Mouse (Mus musculus): ENCODE measurements around the gene Podxl. TPM values are rescaled to one million over a fixed set of nuclear protein-coding genes. Genes with fewer than 3 reads are reported as not detected.

Gene Podxl
- total RNA-seq, 2 experiments from 2014 or later: not detected

- no peak for ATAC-seq (replicated peaks; ENCODE audit: low FRiP score, poor library complexity, severe bottlenecking)
These were observed 73.8 kb downstream of the Podxl start for GRCm38 (mm10) chr6:31489950-31490349.

- ATAC-seq (replicated peaks; ENCODE audit: low FRiP score, poor library complexity, severe bottlenecking): no peak
These were observed 77.2 kb downstream of the Podxl start for GRCm38 (mm10) chr6:31486601-31487000.

- no peak for ATAC-seq (replicated peaks; ENCODE audit: low FRiP score, poor library complexity, severe bottlenecking)
These were observed 83.8 kb downstream of the Podxl start for GRCm38 (mm10) chr6:31480008-31480407.

- ATAC-seq (replicated peaks; ENCODE audit: low FRiP score, poor library complexity, severe bottlenecking): no peak
These were observed 85.6 kb downstream of the Podxl start for GRCm38 (mm10) chr6:31478221-31478620.

Other genes with a start within 250 kb of the Podxl start
- 165 and 214 TPM in 2 replicates for gene Mkln1, start 165.2 kb downstream of the Podxl start, total RNA-seq (2015; ENCODE audit: low replicate concordance)
- gene Mkln1, start 165.2 kb downstream of the Podxl start, total RNA-seq (2017; ENCODE audit: low replicate concordance): 218 and 225 TPM in 2 replicates